Mouse (Mus musculus) kidney, embryonic 16.5 days (tissue): Measurements from ENCODE around the gene Rangap1. TPM values are rescaled to one million over a fixed set of nuclear protein-coding genes. Genes with fewer than 3 reads are reported as not detected.

Experiments
- ATAC-seq: fragments of 200-750 bp; cut with Nextera tagmentation; 2 replicates; pipeline ENCODE4 v1.8.0; 2017; ENCODE audit warnings: moderate TSS enrichment; ENCODE audit not compliant: low FRiP score, low TSS enrichment
- H3K27ac ChIP-seq: fragments of 300-500 bp; sonication (generic); 2 replicates; pipeline ENCODE4 v1.5.1; 2014; ENCODE audit warnings: low read length
- H3K27me3 ChIP-seq: fragments of 300-500 bp; sonication (generic); 2 replicates; pipeline ENCODE4 v1.6.1; 2014; ENCODE audit warnings: low read length, control low read depth, mixed read lengths; ENCODE audit not compliant: insufficient read depth
- H3K36me3 ChIP-seq: fragments of 300-500 bp; sonication (generic); 2 replicates; pipeline ENCODE4 v1.6.1; 2014; ENCODE audit warnings: low read length, control low read depth, mixed read lengths; ENCODE audit not compliant: insufficient read depth
- H3K4me1 ChIP-seq: fragments of 300-500 bp; sonication (generic); 2 replicates; pipeline ENCODE4 v1.6.1; 2014; ENCODE audit warnings: low read length, control low read depth, mixed read lengths; ENCODE audit not compliant: insufficient read depth
- H3K4me2 ChIP-seq: fragments of 300-500 bp; sonication (generic); replicated peaks from 2 replicates; pipeline ENCODE4 v1.6.1; 2014; ENCODE audit warnings: low read depth, low read length
- H3K4me3 ChIP-seq: fragments of 300-500 bp; sonication (generic); 2 replicates; pipeline ENCODE4 v1.5.1; 2014; ENCODE audit warnings: mild to moderate bottlenecking, low read length
- H3K9ac ChIP-seq: fragments of 300-500 bp; sonication (generic); replicated peaks from 2 replicates; pipeline ENCODE4 v1.6.1; 2014; ENCODE audit warnings: low read length
- H3K9me3 ChIP-seq: fragments of 300-500 bp; sonication (generic); 2 replicates; pipeline ENCODE4 v1.6.1; 2016; ENCODE audit warnings: low read length, control low read depth
- WGBS: fragments of 180-500 bp; shearing (Covaris S2); extraction: QIAGEN DNeasy Blood & Tissue Kit; methylation state at CpG from one replicate; pipeline ENCODE4 v1.1.7; 2014; 5-methylcytosine and 5-hydroxymethylcytosine counted together
- polyA plus RNA-seq: library from polyadenylated mRNA; unstranded; fragments of >200 nt; fragmentation: Nextera tagmentation; extraction: Ambion mirVana; gene quantifications from 2 replicates; pipeline ENCODE4 v1.2.1, GENCODE M21; 2015

Rangap1 gene
- polyA plus RNA-seq, 1 experiment from 2014 or later = 101 TPM

- ATAC-seq = no peak
- Histone ChIP-seq H3K9ac (no peak overlapping the region), H3K27ac (no peak overlapping the region), H3K4me3 (no peak overlapping the region), H3K27me3 (no peaks in the 10 kb centered on the region), H3K4me1 (peaks cover 14% of the 10 kb centered on the region; the same call in 1 of the 2 replicates), H3K9me3 (no peaks in the 10 kb centered on the region), H3K4me2 (no peak overlapping the region), H3K36me3 (peaks cover 42% of the 10 kb centered on the region)
- 63% methylated on average over 13 of the region's 13 CpGs for WGBS
Measured at GRCm38 (mm10) chr15:81769037-81769436, 23.7 kb upstream of the Rangap1 start.

- Histone ChIP-seq H3K36me3 (peaks cover 27% of the 10 kb centered on the region), H3K4me3 (no peak overlapping the region), H3K4me1 (peaks cover 14% of the 10 kb centered on the region; the same call in 1 of the 2 replicates), H3K9me3 (no peaks in the 10 kb centered on the region), H3K9ac (no peak overlapping the region), H3K27ac (no peak overlapping the region), H3K27me3 (no peaks in the 10 kb centered on the region), H3K4me2 (no peak overlapping the region)
- no peak for ATAC-seq
- 75% methylated on average over 5 of the region's 5 CpGs for WGBS
Measured at GRCm38 (mm10) chr15:81766439-81766838, 21.1 kb upstream of the Rangap1 start.

GRCm38 (mm10) chr15:81765651-81766050, 20.3 kb upstream of the Rangap1 start:
- WGBS = 58% methylated on average over 9 of the region's 9 CpGs
- Histone ChIP-seq H3K4me2 (no peak overlapping the region), H3K4me1 (peaks cover 14% of the 10 kb centered on the region; the same call in 1 of the 2 replicates), H3K9ac (no peak overlapping the region), H3K4me3 (no peak overlapping the region), H3K9me3 (no peaks in the 10 kb centered on the region), H3K27ac (no peak overlapping the region), H3K36me3 (peaks cover 27% of the 10 kb centered on the region), H3K27me3 (no peaks in the 10 kb centered on the region)
- ATAC-seq = no peak

- H3K4me2 ChIP-seq = no peak overlapping the region
- WGBS = 87% methylated on average over 6 of the region's 6 CpGs
- H3K4me3 ChIP-seq = no peak overlapping the region
- ATAC-seq = no peak
- peaks cover 19% of the 10 kb centered on the region for H3K36me3 ChIP-seq
- H3K9me3 ChIP-seq = no peaks in the 10 kb centered on the region
- no peak overlapping the region for H3K27ac ChIP-seq
- no peaks in the 10 kb centered on the region for H3K27me3 ChIP-seq
- peaks cover 14% of the 10 kb centered on the region; the same call in 1 of the 2 replicates for H3K4me1 ChIP-seq
- H3K9ac ChIP-seq = no peak overlapping the region
Measured at GRCm38 (mm10) chr15:81764573-81764972, 19.2 kb upstream of the Rangap1 start.

GRCm38 (mm10) chr15:81761959-81762358, 16.6 kb upstream of the Rangap1 start:
- H3K9ac ChIP-seq = no peak overlapping the region
- H3K4me3 ChIP-seq = no peak overlapping the region
- H3K4me1 ChIP-seq = peaks cover 9% of the 10 kb centered on the region; the same call in 1 of the 2 replicates
- H3K27me3 ChIP-seq = no peaks in the 10 kb centered on the region
- H3K4me2 ChIP-seq = no peak overlapping the region
- no peak overlapping the region for H3K27ac ChIP-seq
- no peaks in the 10 kb centered on the region for H3K9me3 ChIP-seq
- H3K36me3 ChIP-seq = peaks cover 8% of the 10 kb centered on the region; the same call in 1 of the 2 replicates
- 88% methylated on average over 3 of the region's 3 CpGs for WGBS
- ATAC-seq = no peak

GRCm38 (mm10) chr15:81761381-81761780, 16.1 kb upstream of the Rangap1 start:
- Histone ChIP-seq H3K9me3 (no peaks in the 10 kb centered on the region), H3K27ac (no peak overlapping the region), H3K27me3 (no peaks in the 10 kb centered on the region), H3K4me3 (no peak overlapping the region), H3K36me3 (peaks cover 8% of the 10 kb centered on the region; the same call in 1 of the 2 replicates), H3K4me2 (no peak overlapping the region), H3K4me1 (peaks cover 9% of the 10 kb centered on the region; the same call in 1 of the 2 replicates), H3K9ac (no peak overlapping the region)
- no peak for ATAC-seq
- WGBS = 83% methylated on average over 7 of the region's 7 CpGs

- peaks cover 8% of the 10 kb centered on the region; the same call in 1 of the 2 replicates for H3K36me3 ChIP-seq
- H3K9ac ChIP-seq = no peak overlapping the region
- H3K4me2 ChIP-seq = no peak overlapping the region
- H3K4me1 ChIP-seq = peaks cover 4% of the 10 kb centered on the region; the same call in 1 of the 2 replicates
- ATAC-seq = no peak
- 91% methylated on average over 5 of the region's 5 CpGs for WGBS
- H3K9me3 ChIP-seq = no peaks in the 10 kb centered on the region
- no peak overlapping the region for H3K27ac ChIP-seq
- H3K27me3 ChIP-seq = no peaks in the 10 kb centered on the region
- H3K4me3 ChIP-seq = no peak overlapping the region
Measured at GRCm38 (mm10) chr15:81760361-81761079, 15.2 kb upstream of the Rangap1 start.

GRCm38 (mm10) chr15:81759542-81759941, 14.2 kb upstream of the Rangap1 start:
- no peak for ATAC-seq
- no peak overlapping the region for H3K4me2 ChIP-seq
- 93% methylated on average over 3 of the region's 3 CpGs for WGBS
- no peak overlapping the region for H3K27ac ChIP-seq
- H3K9ac ChIP-seq = no peak overlapping the region
- no peaks in the 10 kb centered on the region for H3K27me3 ChIP-seq
- H3K4me1 ChIP-seq = peaks cover 3% of the 10 kb centered on the region; the same call in 1 of the 2 replicates
- no peak overlapping the region for H3K4me3 ChIP-seq
- no peaks in the 10 kb centered on the region for H3K9me3 ChIP-seq
- peaks cover 8% of the 10 kb centered on the region; the same call in 1 of the 2 replicates for H3K36me3 ChIP-seq

GRCm38 (mm10) chr15:81758701-81759100, 13.4 kb upstream of the Rangap1 start:
- WGBS = 78% methylated on average over 5 of the region's 5 CpGs
- Histone ChIP-seq H3K9ac (no peak overlapping the region), H3K9me3 (no peaks in the 10 kb centered on the region), H3K4me2 (no peak overlapping the region), H3K36me3 (peaks cover 8% of the 10 kb centered on the region; the same call in 1 of the 2 replicates), H3K27ac (no peak overlapping the region), H3K4me1 (peaks cover 3% of the 10 kb centered on the region; the same call in 1 of the 2 replicates), H3K27me3 (no peaks in the 10 kb centered on the region), H3K4me3 (no peak overlapping the region)
- ATAC-seq = no peak

GRCm38 (mm10) chr15:81753669-81754068, 8.3 kb upstream of the Rangap1 start:
- no peaks in the 10 kb centered on the region; the same call in 1 of the 2 replicates for H3K36me3 ChIP-seq
- H3K9me3 ChIP-seq = no peaks in the 10 kb centered on the region
- H3K27me3 ChIP-seq = no peaks in the 10 kb centered on the region
- no peak overlapping the region for H3K9ac ChIP-seq
- no peak overlapping the region for H3K4me3 ChIP-seq
- H3K4me1 ChIP-seq = peaks cover 22% of the 10 kb centered on the region
- WGBS = 93% methylated on average over 9 of the region's 9 CpGs
- H3K4me2 ChIP-seq = no peak overlapping the region
- H3K27ac ChIP-seq = no peak overlapping the region
- no peak for ATAC-seq
